Mouse (Mus musculus) heart, postnatal 25 days (tissue): ENCODE data around the gene Krtap5-2. TPM values are rescaled to one million over a fixed set of nuclear protein-coding genes. Genes with fewer than 3 reads are reported as not detected.
"Not testable (repeated sequence)": the region's sequence is repeated elsewhere in the genome, so short reads cannot be mapped to it uniquely, and the experiment has no call there.

Experiments used
- DNase-seq: peaks from one replicate; pipeline ENCODE4 v3.0.0; 2022; ENCODE audit warnings: low spot score
- intact Hi-C: fragments of 180-260 bp; cut with DNase I; formaldehyde crosslinking; loops from one replicate; pipeline ENCODE4 v1.15.1; 2025
- total RNA-seq, 2 experiments: library from RNA; stranded (reverse); gene quantifications; 2 replicates each; pipeline ENCODE4 v1.2.3; 2021

Krtap5-2 gene
- total RNA-seq, 2 experiments from 2014 or later = not detected

DNA sequence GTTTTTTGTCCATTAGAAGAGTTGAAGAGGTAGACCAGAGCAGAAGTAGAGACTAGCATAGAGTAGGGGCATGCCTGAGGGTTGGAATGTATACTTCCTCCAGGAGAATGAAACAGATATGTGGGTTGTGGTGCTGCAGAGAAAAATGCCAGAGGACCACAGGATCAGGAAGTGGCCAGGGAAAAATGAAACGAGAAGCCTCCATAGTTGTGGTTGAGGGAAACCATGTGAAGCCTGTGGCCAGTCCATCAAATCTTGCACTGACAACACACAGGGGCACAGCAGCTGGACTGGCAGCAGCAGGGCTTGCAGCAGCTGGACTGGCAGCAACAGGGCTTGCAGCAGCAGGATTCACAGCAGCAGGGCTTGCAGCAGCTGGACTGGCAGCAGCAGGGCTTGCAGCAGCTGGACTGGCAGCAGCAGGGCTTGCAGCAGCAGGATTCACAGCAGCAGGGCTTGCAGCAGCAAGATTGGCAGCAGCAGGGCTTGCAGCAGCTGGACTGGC lies 32.2 kb downstream of the Krtap5-2 start:
- intact Hi-C loops = loop anchor here (10.0 kb wide), 1 partner anchor 141 kb away; no protein-coding TSS in a partner anchor
- not testable (repeated sequence) for DNase-seq

DNA sequence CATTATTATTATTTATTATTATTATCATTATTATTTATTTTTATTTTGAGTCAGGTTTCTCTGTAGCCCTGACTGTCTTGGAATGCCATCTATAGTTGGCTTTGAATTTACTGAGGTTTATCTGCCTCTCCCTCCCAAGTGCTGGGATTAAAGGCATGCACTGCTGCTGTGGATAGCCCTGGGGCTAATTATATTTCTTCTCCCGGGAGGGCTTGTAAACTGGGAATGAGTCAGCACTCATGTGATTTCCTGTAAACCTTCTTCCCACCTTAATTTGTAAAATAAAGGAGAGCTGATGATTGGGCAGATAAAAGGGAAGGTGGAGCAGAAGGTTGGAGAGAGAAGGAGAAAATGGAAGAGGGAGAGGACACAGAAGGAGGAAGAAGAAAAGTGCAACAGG lies 35.1 kb downstream of the Krtap5-2 start:
- DNase-seq = no peak
- intact Hi-C loops = loop anchor here (10.0 kb wide), 1 partner anchor 144 kb away; no protein-coding TSS in a partner anchor

DNA sequence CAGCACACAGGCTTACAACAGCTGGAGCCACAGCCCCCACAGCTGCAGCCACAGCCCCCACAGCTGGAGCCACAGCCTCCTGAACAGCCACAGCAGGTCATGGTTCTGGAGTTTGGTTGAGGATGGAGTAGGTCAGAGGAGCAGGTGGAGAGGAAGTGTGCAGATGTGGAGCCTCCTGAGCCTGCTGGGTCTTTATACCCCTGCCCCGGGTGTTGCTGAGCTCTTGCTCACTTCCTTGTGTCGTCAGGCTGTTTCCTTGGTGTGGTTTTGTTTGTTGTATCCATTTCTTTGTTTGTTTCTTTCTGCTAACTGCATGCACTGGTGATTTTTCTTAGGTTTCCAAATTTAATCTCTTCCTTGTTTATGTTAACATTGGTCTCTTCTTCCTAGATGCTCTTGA lies 39.9 kb downstream of the Krtap5-2 start, which contains the start of gene Gm39115:
Gene Gm39115, minus strand, starts transcription at position 101 of the 400 bp plus-strand sequence.
- intact Hi-C loops, DNase-seq: not testable (repeated sequence)

DNA sequence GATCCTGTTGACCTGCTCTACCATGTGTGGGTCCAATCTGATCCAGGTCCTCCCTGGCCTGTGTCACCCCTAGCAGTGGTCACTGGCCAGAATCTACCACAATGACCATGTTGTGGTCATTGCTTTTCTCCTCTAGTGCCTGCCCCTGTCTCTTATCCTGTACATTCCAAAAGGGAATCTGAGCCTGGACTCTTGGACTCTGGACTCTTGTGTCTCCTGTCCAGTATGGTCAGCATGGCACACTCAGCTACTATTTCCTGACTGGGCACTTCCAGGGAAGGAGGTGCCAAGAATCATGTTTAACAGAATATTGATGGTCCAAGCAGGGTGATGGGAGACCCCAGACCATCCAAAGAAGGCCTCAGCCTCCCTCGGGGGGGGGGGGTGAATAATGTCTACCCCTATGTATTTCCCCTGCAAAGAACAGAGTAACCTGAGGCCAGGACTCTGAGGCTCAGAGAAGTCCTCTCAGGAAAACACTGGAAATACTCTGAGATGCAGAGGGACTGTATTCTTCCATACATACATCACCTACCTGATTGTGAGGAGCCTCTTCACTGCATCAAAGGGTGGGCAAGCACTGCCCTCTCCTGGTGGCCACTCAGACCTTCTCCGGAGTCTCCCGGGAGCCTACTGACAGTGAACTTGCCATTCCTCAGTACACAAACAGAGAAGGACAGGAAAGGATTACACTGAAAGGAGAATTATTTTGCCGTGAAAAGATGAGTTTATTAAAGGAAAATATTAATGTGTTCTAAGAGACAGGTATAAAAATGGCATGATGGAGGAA lies 41.4 kb downstream of the Krtap5-2 start:
- no peak for DNase-seq
- intact Hi-C loops = no loop called here

DNA sequence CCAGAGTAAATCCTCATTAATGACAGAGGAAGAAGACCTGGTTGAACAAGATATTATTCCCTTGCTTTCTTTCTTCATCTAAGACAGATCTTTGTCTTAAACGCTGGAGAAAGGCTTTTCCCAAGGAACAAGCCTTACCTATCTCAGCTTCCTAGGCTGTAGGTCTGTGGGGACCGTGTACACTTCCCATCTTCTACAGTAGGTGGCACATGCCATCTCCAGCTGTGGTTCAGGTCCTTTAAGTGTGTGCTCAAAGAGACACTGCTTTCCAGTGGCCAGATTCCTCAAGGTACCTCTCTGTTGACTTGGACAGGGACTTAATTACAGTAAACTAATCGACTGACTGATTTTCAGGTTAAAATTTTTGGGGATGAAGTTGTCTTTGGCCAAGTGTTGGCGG lies 47.0 kb downstream of the Krtap5-2 start:
- DNase-seq = no peak
- intact Hi-C loops = no loop called here

Other genes starting within 250 kb of the Krtap5-2 start
- gene Brsk2, start 226.3 kb downstream of the Krtap5-2 start, total RNA-seq = under 1 TPM in 1 of 2 experiments, not detected in 1; 0.22 TPM
- gene Mob2, start 114.9 kb downstream of the Krtap5-2 start, total RNA-seq = 10 to 100 TPM; 40.2 to 40.7 TPM
- 10 to 100 TPM; 39.7 to 53.5 TPM for gene Dusp8, start 80.2 kb downstream of the Krtap5-2 start, total RNA-seq
- not detected for gene Gm45618, start 55.3 kb downstream of the Krtap5-2 start, total RNA-seq
- not detected for gene Gm39115, start 40.0 kb downstream of the Krtap5-2 start, total RNA-seq
- not detected for gene Gm45337, start 31.4 kb downstream of the Krtap5-2 start, total RNA-seq
- gene Gm29735, start 18.9 kb downstream of the Krtap5-2 start, total RNA-seq = not detected
- not detected for gene Gm4553, start 10.3 kb downstream of the Krtap5-2 start, total RNA-seq
- gene Gm10153, start 14.4 kb upstream of the Krtap5-2 start, total RNA-seq = not detected
- not detected for gene Krtap5-3, start 25.4 kb upstream of the Krtap5-2 start, total RNA-seq
- not detected for gene Gm7579, start 35.9 kb upstream of the Krtap5-2 start, total RNA-seq
- gene Krtap5-5, start 54.0 kb upstream of the Krtap5-2 start, total RNA-seq = not detected
- gene Gm40460, start 65.1 kb upstream of the Krtap5-2 start, total RNA-seq = not detected
- not detected for gene Gm2431, start 82.3 kb upstream of the Krtap5-2 start, total RNA-seq
- not detected for gene Gm4559, start 98.4 kb upstream of the Krtap5-2 start, total RNA-seq
- not detected for gene Krtap5-1, start 121.1 kb upstream of the Krtap5-2 start, total RNA-seq
- gene Krtap5-4, start 127.5 kb upstream of the Krtap5-2 start, total RNA-seq = not detected
- gene Ifitm10, start 197.7 kb upstream of the Krtap5-2 start, total RNA-seq = 1 to 10 TPM; 1.8 to 2.0 TPM
- gene Gm49369, start 206.7 kb upstream of the Krtap5-2 start, total RNA-seq = 1 to 10 TPM; 3.0 to 4.1 TPM
- gene Ctsd, start 212.0 kb upstream of the Krtap5-2 start, total RNA-seq = 100 to 1,000 TPM; 692 to 727 TPM